Mouse (Mus musculus) left cerebral cortex, adult 11 months (tissue): ENCODE data around the gene Aspscr1.

ENCODE experiments used
- DNase-seq: peaks from one replicate; pipeline ENCODE4 v3.0.0; 2022; ENCODE audit warnings: low spot score

Gene Aspscr1

DNA sequence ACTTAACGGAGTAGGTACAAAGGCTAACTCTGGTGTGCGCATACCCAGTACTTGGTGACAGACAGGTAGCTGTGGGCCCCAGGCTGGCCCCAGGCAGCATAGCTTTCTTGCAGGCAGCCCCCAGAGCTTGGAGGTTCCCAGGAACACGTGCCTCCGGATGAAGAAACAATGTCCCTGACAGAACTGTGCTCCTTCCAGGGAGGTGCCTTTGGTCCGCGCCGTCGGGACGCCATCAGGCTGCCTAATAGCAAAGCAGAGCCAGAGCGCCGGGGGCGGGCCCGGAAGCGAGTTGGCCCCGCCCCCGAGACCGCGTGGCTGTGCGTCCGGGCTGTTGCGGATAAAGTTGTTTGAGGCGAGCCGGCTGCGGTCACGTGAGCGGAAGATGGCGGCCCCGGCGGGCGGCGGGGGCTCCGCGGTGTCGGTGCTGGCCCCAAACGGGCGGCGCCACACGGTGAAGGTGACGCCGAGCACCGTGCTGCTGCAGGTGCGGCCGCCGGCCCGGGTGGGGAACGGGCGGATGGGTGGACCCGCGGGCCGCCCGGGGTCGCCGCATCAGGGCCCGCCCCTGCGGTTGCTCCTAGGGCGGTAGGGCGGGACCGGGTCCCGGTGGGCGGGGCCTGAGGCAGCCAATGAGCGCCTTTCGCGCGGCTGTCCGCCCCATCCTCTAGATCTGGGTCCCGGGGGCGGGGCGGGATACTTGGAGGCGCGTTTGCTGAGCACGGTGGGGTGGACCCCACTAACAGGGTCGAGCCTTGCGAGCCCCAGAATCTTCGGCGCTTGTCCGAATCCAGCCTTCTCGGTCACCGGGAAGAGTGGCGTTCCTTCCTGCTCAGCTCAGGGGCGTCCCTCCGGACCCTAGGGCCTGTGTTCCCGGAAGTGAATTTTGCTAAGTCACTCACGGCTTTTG is at the start of gene Aspscr1:
Gene Aspscr1, plus strand, starts transcription at position 287 of the 907 bp plus-strand sequence.
- DNase-seq, result peak; percentile 90

DNA sequence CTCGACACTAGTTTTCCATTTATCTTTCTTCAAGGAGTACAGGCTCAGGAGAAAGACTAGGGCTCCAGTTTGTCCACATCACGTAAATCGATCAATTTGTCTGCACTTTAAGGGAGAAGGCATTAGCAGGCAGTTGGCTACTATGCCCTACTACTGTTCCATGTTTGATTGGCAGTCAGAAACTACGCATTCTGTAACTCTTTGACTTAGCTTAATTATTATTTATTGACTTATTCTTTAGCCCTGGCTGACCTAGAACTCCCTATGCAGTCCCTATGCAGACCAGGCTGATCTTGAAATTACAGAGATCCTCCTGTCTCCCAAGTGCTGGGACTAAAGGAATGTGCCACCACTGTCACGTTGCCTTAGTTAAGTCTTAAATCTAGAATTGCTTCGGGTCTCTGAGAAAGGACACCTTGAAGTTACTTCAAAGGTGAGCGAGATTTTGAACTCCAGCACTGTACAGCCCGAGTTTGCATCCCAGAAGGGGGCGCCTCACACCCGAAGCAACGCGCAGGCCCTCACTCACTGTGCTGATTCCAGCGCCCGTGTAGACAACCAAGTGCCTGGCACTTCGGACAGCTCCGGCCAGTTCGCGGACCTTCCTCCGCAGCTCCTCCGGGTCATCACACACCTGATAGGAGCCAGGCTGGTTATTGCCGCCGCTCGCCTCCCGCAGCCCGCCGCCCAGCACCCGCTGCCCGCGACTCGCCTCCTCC is 48.7 kb upstream of the Aspscr1 start:
- no peak for DNase-seq

DNA sequence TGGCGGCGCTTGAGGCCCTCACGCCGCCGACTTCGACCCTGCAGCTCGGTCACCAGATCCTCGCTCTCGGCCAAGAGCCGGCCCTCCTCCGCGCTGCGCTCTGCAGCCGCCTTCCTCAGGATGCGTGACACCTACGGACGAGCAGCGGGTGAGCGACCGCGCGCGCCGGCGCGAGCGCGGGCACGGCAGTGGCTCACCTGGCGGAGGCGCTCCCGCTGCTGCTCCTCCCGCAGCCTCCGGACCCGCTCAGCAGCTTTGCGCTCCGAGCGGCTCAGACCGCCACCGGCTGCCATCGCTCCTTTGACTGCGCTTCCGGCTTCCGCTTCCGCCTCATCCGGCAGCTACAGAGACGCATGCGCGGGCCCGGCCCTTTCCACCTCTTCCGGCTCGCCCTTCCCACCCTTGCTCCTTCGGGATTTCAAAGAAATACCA is 48.1 kb upstream of the Aspscr1 start:
- peak; percentile 75 for DNase-seq

DNA sequence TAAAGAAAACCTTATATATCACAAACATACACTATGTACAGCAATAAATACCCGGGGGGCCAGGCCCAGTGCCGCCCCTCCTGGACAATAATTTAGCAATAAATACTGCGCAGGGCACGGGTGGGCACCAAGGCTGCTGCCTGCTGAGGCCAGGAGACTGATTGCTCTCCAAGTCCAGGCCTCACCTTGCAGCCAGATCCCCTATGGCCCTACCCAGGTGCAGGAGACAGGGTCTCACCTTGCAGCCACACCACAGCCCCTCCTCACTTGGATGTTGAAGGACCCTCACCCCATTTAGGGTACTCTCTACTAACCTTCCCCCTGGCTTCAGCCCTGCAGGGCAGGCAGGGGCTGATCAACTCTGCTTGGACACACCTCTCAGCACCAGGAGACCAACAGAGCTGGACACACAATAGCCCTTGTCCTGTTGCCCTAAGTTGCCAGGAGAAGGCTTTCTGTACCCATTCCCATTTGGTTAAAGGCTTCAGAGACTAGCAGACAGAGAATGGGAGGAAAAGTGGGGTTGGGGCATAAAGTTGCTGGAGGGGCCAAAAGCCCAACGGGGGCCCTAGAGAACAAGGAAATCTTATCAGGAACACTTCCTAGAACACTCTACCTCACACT is 47.5 kb upstream of the Aspscr1 start, which contains the start of gene Sirt7:
Gene Sirt7, minus strand, starts transcription at position 89 of the 624 bp plus-strand sequence.
- no peak for DNase-seq

DNA sequence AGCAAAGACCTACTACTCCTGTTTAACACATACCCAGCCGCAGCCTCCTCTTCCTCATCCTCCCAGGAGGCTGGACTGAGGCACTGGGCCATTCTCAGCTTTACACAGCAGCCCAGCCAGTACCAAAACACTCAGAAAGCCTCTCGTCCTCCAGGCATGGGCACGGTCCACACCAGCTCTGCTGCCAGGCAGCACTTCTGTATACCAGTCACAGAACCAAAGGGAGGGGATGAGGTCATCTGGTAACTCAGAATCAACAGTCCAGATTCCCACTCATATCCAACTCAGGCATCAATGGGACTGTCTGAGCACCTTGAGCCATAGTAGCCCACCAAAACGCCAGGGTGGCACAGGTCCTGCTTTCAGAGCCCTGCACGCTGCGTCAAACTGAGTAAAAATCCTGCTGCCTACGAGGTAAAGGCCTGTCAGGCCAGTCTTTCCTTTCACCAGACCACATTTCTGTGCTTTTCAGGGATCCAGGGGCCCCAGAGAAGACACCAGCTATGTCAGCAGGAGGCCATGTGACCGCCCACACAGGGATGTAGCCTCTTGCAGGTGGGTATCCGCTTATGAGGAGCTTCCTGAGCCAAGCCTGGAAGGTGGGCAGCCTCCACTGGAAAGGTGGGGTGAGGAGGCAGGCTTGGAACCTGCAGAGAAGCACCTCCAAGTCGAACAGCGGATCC is 45.8 kb upstream of the Aspscr1 start:
- DNase-seq, result no peak

DNA sequence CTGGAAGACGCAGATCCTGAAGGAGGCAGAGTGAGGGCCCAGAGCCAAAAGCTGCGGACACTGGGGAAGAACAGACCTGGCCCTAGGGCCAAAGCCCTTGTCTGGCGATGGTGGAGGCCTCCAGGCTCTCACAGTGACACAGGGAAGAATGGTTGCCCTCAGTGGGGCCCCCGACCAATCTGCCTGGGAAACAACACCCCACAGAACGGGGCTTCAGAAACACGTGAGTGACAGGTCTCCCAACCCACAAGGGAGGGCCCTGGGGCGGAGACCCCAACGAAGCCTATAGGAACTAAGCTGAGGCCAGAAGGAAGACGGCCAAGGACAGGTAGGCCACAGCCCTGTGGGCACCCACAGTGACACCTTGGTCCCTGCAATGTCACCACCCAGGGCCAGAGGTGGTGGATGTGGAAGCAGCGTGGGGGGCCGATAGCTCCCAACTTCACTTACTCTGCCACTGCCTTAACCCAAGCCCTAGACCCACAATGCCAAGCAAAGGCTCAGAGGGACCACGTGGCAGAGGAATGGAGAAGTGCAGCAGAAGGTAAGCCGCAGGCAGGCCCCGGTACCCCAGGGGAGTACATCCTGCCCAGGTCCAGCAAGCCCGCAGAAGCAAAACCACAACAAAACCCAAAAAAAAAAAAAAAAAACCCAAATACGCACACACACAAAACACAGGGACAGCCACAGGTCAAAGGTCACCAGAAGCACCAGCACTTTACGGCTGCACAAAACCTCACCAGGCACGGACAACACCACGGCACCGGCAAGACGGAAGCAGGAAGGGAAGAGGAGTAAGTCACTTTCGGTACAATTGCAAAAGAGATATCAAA is 45.1 kb upstream of the Aspscr1 start:
- no peak for DNase-seq

DNA sequence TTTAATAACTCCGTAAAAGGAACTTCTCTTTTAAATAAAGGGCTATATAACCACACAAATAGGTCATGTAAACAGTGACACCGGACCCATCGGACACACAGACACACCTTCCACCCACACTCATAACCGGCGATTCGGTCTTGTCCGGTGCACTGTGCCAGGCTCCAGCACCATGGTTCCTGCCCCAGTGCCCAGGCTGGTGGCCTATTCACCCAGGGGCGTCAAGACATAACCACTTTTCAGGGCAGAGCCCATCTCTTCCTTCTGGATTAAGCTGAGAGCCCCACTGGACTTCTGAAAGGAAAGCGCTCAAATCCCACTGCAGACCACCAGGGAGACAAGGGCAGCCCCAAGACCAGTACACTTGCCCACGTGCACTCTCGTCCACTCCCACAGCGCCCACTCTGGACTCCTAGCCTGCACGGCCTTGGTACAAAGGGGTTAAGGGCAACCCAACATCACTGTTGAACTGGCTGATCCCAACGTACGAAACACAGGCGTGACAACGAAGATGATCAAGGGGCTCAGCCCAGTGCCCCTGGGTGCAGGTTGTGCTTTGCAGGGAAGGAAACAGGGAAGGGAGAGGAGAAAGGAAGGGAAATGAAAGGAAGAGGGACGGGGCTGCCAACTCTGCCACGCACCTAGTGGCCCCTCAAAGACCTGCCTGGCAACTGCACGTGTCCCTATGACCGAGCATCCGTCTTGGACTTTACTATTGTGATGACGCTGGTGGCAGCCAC is 44.0 kb upstream of the Aspscr1 start:
- DNase-seq, result no peak

DNA sequence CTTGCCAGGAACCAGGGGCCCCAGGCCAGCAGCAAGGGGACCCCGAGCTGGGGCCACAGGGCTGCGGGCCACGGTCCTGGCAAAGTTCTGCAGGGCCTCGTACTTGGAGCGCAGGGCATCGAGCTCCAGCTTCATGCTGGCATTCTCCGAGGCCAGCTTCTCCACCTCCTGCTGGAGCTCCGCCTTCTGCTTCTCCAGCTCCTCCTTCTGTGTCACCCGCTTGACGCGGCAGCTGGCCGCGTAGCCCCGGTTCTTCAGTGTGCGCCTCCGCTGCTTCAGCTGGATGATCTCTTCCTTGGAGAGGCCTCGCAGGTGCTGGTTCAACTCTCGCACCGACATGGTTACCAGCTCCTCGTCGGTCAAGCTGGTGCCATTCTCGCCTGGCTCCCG is 43.4 kb upstream of the Aspscr1 start:
- no peak for DNase-seq

DNA sequence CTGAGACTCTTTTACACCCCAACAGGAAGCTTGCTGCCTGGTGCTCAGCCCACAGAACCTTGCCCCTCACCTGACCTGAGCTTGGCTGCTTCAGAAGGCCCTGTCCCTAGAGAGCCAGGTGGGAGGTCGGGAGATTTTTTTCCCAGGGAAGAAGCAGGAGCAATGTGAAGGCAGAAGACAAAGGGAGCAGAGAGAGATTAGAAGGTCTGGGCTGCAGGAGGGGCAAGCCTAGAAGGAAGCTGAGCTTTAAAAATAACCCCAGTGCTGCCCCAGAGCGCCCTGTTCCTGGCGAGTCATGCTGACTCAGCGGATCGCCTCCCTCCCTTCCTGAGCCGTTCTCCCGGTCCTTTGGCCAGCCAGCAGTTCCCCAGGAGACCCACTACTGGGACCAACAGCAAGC is 42.9 kb upstream of the Aspscr1 start:
- DNase-seq, result no peak

DNA sequence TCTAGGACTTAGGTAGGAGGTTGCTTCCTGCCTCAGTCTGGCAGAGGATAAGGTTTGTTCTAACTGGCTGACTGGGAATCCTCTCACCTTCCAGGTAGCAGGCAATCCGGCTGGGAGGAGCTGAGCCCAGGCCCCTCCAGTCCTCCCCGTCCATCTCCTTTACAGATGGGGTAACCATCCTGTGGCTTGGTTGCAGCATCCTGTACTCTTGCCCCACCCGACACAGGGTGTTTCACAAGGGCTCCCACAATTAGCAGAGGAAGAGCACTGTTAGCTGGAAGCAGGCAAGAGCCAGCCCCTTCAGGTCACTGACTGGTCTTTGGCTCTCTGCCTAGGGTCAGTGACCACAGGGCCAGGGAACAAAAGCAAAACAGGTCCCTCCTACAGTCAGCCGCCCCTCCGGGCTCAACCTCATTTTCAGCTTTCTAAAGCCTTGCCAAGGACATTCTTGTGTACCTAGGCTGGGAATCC is 42.3 kb upstream of the Aspscr1 start:
- DNase-seq, result no peak

DNA sequence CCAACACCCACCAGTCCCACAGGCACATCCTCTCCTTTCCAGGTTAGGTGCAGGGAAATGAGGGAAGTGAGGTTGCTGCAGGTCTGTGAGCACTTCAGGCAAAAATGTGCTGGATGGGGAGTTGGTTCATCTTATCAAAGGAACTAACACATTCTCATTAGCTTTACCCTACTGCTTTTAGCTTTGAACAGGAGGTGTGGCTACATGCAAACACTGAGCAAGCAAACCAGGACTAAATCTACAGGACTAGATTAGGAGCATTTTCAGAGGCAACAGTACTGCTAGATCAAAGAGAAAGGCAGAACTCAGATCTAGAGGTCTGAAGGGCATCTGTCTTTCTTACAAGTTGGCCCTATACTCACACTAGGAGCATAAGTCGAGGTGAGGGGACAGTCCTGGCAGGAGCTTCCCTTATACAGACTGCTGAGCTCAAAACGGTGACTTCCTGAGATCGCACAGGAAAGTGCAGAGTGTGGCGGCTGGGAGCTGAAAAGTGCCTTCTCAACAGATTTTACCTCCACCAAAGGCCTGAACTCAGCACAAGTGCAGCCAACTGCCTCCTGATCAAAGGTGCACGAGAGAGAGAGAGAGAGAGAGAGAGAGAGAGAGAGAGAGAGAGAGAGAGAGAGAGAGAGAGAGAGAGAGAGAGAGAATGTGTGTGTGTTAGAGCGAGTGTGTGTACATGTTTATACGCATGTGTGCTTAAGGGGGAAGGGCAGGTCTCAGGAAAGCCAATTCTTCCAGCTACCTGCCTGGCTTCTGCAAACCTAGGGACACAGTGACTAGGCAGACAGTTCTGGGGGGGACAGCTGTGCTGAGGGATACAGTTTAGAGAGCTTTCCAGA is 41.7 kb upstream of the Aspscr1 start:
- DNase-seq, result no peak

DNA sequence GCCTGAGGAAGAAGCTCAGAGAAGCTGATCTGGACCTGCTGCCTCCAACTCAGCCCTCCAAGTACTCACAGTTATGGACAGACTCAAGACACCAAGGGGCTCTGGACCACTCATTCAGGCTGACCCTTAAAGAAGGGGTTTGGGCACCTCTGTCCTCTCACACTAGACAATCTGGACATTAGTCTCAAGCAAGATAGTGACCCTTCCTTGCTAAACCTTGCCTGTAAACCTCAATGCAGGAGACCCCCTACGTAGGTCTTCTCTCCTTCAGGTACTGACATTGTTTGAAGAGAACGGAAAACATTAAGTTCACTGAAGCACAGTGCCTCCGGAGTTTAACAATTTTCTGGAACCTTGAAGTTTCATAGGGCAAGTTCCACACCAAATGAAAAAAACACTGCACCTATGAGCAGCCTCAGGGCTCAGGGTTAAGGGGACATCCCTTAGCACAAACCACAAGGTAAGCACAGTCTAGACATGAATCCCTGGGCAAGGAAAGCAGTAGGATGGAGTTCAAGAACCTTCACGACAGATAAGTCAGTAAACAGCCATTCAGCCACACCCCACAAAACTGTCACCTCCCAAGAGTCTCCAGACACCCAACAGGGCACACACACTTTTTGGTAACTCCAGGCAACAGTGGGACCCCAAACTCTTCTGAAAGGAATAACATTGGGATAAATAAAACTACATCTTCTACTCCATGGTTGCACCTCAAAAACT is 40.9 kb upstream of the Aspscr1 start:
- no peak for DNase-seq

DNA sequence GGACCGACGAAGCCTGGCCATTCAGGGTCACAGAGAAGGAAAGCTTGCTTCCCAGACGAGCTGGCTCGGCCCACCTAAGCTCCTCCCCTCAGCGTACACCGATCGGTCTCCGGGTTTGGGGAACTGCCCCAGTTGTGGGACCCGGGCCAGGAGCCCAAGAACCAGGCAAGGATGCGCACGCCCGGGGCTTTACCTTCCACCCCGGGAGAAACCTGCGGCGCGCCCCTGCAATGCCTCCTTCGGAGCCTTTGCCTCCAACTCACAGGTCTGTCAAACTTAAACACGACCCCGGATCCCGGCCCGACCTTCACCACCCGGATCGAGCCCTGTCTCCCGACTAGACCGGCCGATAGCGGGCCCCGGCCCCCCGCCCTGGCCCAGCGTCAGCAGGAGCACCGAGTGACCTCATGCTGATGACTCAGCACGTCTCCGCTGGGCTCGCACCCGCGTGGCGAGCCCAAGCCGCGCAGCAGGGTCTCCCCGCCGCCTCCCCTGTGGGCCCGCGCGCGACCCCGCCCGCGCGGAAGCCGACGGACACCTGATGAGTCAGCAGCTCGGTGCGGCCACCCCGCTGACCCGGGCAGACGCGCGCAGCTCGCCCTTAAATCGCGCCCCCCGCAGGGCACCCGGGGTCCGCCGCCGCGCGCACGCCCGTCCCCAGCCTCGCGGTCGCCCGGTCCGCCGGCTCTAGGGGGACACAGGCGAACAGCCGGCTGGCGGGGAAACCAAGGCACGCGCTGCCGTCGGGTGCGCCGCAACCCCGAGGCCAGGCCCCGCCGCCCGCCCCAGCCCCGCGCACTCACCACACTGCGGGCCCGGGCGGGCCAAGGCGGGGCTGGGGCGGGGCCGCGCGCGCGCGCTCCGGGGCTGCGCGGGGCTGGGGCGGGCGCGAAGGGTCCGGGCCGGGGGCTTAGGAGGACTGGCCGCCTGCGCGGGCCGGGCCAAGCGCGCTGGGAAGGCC is 39.9 kb upstream of the Aspscr1 start:
- no peak for DNase-seq

DNA sequence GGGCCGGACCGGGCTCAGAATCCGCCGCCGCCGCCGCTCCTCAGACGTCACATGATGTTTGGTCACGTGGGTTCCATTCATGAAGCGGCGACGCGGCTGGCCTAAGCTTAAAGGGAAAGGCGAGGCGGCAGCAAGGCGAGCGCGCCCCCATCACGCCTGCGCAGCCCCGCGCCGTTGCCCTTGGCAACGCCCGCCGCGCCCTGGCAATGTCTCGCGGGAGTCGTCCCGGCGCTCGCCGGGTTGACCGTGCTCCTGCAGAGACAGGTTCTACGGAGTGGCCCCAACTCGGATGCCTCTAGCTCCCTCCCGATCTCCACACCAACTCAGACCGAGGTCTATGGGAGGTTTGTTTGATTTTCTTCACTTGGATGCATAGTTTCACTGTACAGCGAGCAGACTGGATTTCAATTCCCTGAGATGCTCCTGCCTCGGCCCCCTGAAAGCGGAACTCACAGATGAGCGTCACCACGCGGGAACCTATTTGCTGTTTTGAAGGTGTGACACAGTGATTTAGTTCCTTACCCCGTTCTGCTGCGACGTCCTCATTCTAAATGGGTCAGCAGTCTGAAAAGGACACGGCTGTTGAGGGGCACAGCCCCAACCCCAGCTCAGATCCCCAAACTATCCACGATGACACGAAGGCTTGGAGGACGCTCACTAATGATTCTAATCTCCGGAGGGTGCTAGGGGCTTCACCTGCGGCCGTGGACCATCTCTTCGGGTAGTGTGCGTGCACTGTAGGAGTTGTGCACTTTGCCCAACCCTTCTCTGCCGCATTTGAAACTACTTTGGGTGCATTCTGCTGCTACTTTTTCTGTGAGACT is 39.0 kb upstream of the Aspscr1 start, which contains the start of gene Mafg:
Gene Mafg, minus strand, starts transcription at position 81 of the 824 bp plus-strand sequence.
- peak; percentile 89 for DNase-seq

DNA sequence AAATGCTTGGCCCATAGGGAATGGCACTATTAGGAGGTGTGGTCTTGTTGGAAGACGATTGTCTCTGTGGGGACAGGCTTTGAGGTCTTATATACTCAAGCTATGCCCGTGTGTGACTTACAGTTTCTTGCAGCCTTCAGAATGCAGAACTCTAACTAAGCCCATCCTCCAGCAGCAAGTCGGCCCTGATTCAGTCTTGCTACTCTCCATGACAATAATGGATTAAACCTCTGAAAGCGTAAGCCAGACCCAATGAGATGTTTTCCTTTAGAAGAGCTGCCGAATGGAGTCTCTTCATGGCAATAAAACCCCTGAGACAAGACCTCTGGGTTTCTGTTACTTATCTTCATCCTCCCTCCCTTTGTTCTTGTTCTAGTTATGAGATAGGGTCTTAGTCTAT is 38.0 kb upstream of the Aspscr1 start:
- DNase-seq, result no peak

DNA sequence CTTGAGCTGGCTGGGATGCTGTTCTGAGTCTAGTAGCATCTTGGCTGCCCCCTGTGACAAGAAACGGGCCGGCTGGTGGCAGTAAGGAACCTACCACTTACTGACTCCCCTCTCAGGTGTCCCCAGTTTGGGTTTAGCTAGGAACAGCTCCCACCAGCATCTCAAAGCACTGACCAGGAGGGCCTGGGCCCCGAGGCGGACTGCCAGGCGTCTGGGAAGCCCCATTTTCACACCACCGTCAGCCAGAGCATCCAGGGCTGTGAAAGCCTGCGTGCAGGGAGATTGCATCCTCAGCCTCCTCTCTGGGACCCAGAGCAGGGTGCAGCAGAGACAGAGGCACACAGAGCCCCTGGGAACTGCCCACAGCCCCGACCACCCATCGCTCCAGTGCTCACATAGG is 31.5 kb upstream of the Aspscr1 start:
- no peak for DNase-seq

DNA sequence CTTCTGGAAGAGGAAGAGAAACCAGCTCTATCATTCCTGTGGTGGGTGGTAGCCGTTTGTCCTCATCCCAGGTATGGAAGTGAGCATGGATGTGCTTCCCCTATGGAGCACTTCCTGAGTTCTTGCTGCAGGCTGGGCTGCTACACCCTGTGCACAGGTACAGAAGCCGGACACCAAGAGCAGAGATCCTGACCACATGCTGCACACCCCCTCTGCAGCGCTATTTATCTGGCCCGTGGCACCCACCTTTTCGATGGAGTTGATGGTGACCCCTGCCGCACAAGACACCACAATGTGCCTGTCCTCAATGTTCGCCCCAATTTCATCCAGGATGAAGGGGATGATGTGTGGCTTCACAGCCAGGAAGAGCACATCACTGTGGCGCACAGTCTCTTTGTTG is 30.9 kb upstream of the Aspscr1 start:
- DNase-seq, result no peak
